Mouse (Mus musculus) olfactory bulb, adult 2 months (tissue): Measurements from ENCODE around the gene Sdc4.

Source experiments
- CTCF ChIP-seq: fragments of 200-500 bp; IDR thresholded peaks from 2 replicates; pipeline ENCODE4 v1.5.1; 2012; ENCODE audit warnings: low read depth, mild to moderate bottlenecking, low read length, moderate library complexity; ENCODE audit not compliant: insufficient read depth
- POLR2A ChIP-seq: fragments of 200-500 bp; IDR thresholded peaks from 2 replicates; pipeline ENCODE4 v1.6.1; 2012; ENCODE audit warnings: mild to moderate bottlenecking, low read depth, low read length, moderate library complexity; ENCODE audit not compliant: insufficient read depth

DNA sequence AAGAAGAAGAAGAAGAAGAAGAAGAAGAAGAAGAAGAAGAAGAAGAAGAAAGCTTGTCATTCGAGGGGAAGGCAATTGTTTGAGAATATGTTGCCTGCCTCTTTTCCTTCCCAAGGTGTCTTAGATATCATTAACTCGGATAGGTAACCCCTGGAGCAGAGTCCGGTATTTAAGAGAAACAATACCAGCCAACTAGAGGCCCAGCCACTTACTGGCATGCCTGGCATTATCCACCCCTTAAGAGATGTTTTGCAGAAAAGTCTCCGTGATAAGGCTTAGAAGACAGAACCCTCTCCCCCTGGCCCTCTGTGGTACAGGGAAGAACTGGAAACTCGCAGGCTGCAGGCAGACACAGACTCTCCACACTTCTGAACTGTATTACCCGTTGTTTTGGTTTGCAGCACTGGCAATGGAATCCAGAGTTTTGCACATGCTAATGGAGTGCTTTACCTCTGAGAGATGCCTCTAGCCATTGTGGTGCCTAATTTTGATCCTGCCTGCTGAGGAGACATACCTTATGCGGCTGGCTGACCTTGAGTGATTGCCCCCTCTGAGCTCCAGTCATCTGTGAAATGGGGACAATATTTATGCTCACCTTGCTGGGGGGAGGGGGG lies 10.3 kb upstream of the Sdc4 start:
- no peak for TF ChIP-seq CTCF
- no peak for TF ChIP-seq POLR2A
